Mouse (Mus musculus): ENCODE measurements around the gene Ninj2. TPM values are rescaled to one million over a fixed set of nuclear protein-coding genes. Genes with fewer than 3 reads are reported as not detected.
A peak's percentile ranks its signal among the peaks of the same experiment; 100 is the strongest.
"Not testable (repeated sequence)": the region's sequence is repeated elsewhere in the genome, so short reads cannot be mapped to it uniquely, and the experiment has no call there.

Ninj2 gene
- total RNA-seq (2021) = not detected

DNA sequence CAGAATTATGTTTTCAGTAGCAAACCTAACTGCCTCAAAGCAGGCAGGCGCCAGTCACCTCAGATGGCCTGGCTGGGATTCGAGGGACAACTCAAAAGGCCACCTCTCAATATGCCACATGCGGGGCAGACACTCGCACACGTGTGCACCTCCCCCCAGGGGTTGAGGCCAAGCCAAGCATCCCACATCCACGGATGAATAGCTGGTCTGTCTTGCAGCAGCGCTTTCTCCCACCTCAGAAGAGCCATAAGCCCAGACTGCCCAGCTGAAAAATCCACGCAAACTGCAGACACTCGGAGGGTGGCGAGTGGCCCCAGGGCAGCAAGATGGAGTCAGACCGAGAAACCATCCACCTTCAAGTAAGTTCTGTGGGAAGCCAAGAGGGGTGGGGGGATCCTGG lies at the start of gene Ninj2:
TSS of gene Ninj2 (plus strand) at position 251 of the 400 bp plus-strand sequence.
- no peak for DNase-seq
- intact Hi-C loops (cut with DNase I) = loop anchor here (5.0 kb wide), 1 partner anchor 36 kb away; no protein-coding TSS in a partner anchor

DNA sequence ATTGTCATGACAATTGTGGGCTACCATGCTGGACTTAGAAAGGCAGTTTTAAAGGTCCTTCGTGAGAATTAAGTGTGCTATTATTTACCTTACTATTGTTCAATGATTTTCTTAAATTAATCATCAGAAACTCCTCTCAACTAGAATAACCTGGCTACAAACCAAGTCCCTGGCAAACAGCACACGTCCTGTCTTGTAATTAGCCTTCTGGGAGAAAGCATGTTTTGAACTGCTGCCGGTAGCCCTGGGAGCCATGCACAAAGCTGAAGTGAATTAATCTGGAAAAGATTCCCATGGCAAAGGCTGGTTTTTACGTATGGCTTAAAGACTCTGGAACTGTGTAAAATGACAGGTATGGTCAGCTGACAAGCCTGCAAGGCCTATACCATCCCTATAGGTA lies 47.7 kb upstream of the Ninj2 start:
- intact Hi-C loops (cut with DNase I) = no loop called here
- DNase-seq = no peak

GRCm38 (mm10) chr6:120047705-120048292 lies 45.4 kb upstream of the Ninj2 start:
- intact Hi-C loops (cut with DNase I) = no loop called here
- no peak for DNase-seq

GRCm38 (mm10) chr6:120054412-120054811 lies 38.7 kb upstream of the Ninj2 start:
- no peak for DNase-seq
- intact Hi-C loops (cut with DNase I) = no loop called here

GRCm38 (mm10) chr6:120055666-120056540 lies 37.2 kb upstream of the Ninj2 start:
- peak; percentile 13 to 35 for DNase-seq
- intact Hi-C loops (cut with DNase I) = loop anchor here (2.0 to 5.0 kb wide), 2 partner anchors 36 to 53 kb away; partner anchors contain the start of gene Ninj2

DNA sequence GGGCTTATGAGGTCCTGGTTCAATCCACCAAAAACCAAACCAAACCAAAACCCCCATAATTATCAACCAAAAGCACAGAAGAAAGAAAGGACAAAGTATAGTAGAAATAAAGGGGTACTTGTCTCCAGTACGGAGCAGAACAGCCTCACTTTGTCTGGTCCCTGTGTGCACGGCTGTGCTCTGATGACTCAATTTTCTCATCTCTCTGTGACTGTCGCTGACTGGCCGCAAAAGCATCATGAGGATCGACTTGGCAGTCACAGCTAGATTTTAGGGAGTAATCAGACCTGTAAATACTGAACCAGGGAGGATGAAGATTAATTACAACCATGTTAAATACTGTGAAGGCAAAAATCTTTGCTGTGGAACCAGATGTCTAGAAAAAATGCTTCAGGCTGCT lies 30.2 kb upstream of the Ninj2 start:
- intact Hi-C loops (cut with DNase I) = no loop called here
- DNase-seq = no peak

DNA sequence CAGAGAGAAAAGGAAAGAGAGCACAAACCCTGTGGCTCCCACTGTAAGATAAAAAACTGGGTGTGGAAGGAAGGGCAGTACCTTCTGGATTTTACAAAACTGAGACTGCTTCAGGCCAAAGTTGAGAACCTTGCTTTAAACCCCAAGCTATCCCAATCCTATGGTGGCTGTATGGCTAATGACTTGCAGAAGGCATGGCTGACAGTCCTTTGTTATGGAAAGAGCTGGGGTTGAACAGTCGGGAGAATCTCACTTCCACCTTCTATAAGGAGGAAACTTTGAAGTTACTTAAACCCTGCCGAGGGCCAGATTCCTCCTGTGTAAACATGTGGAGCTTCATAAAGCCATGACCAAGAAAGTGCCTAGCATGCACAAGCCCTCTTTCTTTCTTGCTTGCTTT lies 28.5 kb upstream of the Ninj2 start:
- no peak for DNase-seq
- intact Hi-C loops (cut with DNase I) = no loop called here

DNA sequence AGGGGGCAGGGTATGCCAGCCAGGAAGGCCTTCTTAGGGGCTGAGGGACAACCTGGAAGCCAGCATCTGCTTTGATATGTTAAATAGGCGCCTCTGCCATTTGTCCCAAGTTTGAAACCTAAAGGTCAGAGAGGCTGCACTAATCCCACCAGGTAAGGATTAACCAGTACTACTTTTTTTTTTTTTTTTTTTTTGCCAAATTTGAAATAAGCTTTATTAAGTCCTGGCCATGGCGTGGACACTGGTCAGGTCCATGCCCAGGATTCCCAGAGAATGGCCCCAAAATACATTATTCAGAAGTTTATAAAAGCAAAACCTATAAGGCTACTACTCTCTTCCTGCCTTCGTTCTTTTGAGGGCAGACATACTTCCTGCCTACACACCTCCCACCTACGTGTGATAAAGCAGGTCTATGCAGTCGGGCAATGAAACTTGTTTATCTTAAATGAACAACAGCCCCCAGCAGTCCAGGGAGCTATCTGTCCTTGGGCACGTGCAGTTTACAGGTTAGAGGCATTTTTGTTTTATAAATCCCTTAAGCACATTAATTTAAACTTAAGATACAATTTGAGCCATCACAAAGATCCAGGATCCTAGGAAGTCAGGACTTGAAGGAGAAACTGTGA lies 27.5 kb upstream of the Ninj2 start:
- intact Hi-C loops (cut with DNase I) = no loop called here
- no peak for DNase-seq

- intact Hi-C loops (cut with DNase I) = no loop called here
- no peak for DNase-seq
Measured at GRCm38 (mm10) chr6:120069546-120069945, 23.6 kb upstream of the Ninj2 start.

DNA sequence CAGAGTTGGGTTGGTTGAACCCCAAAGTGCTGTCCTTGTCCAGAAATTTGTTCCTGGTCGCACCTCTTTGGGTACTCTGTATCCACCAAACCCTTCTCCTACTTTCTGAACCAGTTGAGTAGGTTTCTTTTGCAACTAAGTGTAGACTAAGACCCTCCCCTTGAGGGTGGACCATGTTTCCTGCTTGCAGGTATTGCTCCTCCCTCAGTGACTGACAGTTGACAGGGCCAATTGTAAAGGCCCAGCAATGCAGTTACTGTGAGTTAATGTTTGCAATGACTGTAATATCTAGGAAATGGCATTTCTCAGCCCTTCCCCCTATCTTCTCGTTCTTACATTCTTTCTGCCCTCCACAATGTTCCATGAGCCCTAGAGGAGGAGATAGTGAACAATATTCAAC lies 20.5 kb upstream of the Ninj2 start:
- intact Hi-C loops (cut with DNase I) = no loop called here
- DNase-seq = no peak

DNA sequence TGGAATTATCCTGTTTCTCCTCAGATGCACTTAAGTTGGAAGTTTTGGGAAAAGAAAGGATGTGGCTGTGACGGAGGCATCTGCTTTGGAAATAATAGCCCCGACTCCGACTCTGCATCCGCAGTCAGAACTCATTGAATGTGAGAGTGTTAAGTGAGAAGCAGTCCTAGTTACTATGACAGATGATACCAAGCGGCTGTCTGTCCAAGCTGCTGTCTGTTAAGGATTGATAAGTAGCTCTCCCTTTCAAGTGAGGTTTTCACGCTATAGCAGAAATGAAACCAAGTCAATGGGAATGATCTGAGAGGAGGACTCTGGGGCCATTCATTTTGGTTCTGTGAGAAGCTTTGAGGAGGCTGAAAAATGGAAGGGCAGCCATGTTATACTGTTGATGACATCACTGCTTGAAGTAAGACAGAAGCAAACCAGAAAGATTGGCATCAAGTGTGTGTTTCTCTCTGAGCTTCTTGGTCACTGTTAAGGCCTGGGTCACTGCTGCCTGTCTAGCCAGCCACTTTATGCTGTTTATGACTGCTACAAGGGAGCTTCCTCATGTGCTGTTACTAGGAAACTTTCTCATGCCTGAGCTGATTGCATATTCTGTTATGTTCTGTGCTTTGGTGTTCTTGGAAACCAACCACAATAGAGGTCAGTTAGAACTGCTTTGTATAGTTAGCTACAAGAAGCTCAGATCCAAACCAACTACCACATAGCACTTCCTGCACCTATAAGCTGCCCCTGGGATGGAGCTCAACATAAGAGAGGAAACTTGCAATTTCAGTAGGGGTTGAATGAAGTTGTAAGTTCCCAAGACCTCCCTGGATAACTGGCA lies 16.3 kb upstream of the Ninj2 start:
- intact Hi-C loops (cut with DNase I) = no loop called here
- DNase-seq = no peak

- no peak for DNase-seq
- intact Hi-C loops (cut with DNase I) = no loop called here
Measured at GRCm38 (mm10) chr6:120079547-120079946, 13.6 kb upstream of the Ninj2 start.

DNA sequence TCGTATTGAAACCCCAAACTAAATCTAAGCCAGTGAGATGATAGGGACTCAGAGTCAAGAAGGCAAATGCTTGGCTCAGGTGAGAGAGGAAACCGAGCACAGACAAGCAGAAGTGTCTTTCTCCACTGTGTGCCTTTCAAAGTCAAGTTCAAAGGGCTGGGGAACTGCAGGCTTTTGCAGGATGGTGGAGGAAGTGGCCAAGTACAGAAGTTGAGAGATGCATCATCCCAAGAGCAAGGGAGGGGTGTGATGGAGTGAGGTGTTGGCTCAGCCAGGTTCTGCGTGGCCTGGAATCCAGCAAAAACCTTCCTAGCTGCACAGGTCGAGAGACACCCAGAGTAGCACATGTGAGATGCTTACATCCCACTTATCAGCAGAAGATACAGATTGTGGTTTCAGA lies 11.6 kb upstream of the Ninj2 start:
- intact Hi-C loops (cut with DNase I) = no loop called here
- no peak for DNase-seq

DNA sequence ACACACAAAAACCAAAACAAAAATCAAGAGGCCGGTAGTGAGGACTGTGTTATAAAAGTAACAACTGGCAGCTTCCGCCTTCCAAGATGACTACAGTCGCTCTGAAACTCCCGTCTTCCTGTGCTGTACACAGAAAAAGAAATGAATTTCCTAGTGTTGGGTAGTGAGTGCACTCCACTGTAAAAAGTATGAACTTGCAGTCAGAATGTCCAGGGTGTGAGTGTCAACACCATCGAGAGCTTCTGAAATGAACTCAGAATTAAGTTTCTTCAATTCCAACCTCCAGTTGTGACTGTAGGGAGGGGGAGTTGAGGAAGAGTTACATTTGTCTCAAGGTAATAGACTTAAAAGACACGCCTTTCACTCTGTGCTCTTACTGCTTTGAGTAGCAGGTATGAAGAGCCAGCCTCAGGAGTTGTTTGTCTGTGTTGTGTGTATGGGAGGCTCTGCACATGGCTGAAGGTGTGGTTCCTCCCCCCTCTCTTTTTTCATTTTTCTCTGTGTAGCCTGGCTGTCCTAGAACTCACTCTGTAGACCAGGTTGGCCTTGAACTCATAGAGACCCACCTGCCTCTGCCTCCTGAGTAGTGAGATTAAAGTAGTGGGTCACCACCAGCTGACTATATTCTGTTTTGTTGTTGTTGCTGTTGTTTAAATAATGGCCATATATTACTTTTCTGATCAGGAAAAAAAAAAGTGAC lies 10.7 kb upstream of the Ninj2 start:
- intact Hi-C loops (cut with DNase I) = no loop called here
- no peak for DNase-seq

GRCm38 (mm10) chr6:120082951-120083411 lies 10.2 kb upstream of the Ninj2 start:
- DNase-seq = no peak
- intact Hi-C loops (cut with DNase I) = no loop called here

DNA sequence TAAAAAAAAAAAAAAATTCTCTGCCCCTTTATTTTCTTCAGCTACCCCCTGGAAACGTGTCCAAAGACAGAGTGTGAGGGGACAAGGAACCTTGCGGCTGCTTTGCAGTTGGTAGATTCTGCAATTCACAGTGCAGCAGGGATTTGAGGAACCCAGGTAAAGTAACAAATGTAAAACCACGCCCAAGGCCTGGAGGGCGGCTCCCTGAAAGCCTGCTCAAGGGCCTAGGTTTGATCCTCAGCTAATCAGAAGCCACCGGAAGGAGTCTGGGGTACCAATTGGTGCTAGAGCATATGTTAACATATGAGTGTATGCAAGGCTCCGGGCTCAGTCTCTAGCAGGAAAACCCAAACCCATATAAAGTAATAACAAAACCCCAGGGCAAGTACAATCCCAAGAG lies 9.7 kb upstream of the Ninj2 start:
- DNase-seq = no peak
- intact Hi-C loops (cut with DNase I) = no loop called here

- DNase-seq = no peak
- intact Hi-C loops (cut with DNase I) = no loop called here
Measured at GRCm38 (mm10) chr6:120084983-120085382, 8.2 kb upstream of the Ninj2 start.

DNA sequence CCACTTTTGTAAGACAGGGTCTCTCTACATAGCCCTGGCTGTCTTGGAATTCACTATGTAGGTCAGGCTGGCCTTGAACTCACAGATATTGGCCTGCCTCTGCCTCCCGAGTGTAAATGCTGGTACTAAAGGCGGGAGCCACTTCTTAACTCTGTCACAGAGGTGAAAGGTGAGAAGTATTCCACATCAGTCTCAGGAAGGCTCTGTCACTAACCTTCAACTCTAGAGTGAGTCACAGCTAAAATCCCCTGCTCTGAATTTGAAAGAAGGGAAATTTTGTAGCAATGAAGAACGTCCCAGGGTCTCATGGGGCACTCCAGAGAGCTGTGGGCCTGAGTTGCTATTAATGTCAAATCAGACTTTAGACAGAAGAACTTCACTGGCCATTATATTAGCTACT lies 7.3 kb upstream of the Ninj2 start:
- intact Hi-C loops (cut with DNase I) = no loop called here
- DNase-seq = no peak

GRCm38 (mm10) chr6:120087041-120087440 lies 6.1 kb upstream of the Ninj2 start:
- intact Hi-C loops (cut with DNase I); DNase-seq: not testable (repeated sequence)

- DNase-seq = peak in 1 of 2 experiments; percentile 33
- intact Hi-C loops (cut with DNase I) = loop anchor here (5.0 kb wide), 1 partner anchor 33 kb away; no protein-coding TSS in a partner anchor
Measured at GRCm38 (mm10) chr6:120090712-120091248, 2.4 kb upstream of the Ninj2 start.
